Mouse (Mus musculus) CH12.LX (cell line): ENCODE measurements around the gene Nmd3. TPM values are rescaled to one million over a fixed set of nuclear protein-coding genes. Genes with fewer than 3 reads are reported as not detected.

Experiments
- DNase-seq: peaks from one replicate; pipeline ENCODE4 v3.0.0-alpha.2; 2013; ENCODE audit errors: extremely low read depth
- H3K27ac ChIP-seq: 2 replicates; pipeline ENCODE4 v1.5.1; 2012; ENCODE audit warnings: low read depth, mild to moderate bottlenecking, control low read depth, moderate library complexity; ENCODE audit not compliant: insufficient read depth
- H3K27me3 ChIP-seq: replicated peaks from 2 replicates; pipeline ENCODE3; 2012; ENCODE audit warnings: inconsistent platforms
- H3K36me3 ChIP-seq, 2 experiments: replicated peaks in 1 of 2; 2 replicates each; pipeline versions ENCODE3 to v1.6.1; 2012; ENCODE audit warnings: inconsistent platforms in 1 of 2, low read length in 1 of 2, mild to moderate bottlenecking in 1 of 2, mixed read lengths in 1 of 2, moderate library complexity in 1 of 2; ENCODE audit not compliant: control insufficient read depth in 1 of 2, insufficient read depth in 1 of 2
- H3K4me1 ChIP-seq, 2 experiments: 2 replicates each; pipeline ENCODE4 v1.6.1; 2012; ENCODE audit warnings: inconsistent platforms in 1 of 2, moderate library complexity in 1 of 2; ENCODE audit not compliant: insufficient read depth in 2 of 2, control insufficient read depth in 1 of 2
- H3K4me2 ChIP-seq: 2 replicates; pipeline ENCODE4 v1.6.1; 2012; ENCODE audit warnings: low read depth, mild to moderate bottlenecking, control low read depth; ENCODE audit not compliant: poor library complexity, insufficient read depth, severe bottlenecking
- H3K4me3 ChIP-seq, 3 experiments: fragments of 150-350 bp in 1 of 3; sonication (generic) in 1 of 3; replicated peaks in 1 of 3; 2 replicates each; pipeline versions ENCODE3 to v1.5.1; 2011 to 2012; ENCODE audit warnings: low read depth in 2 of 3, low read length in 2 of 3, mild to moderate bottlenecking in 2 of 3, moderate library complexity in 2 of 3, control low read depth in 1 of 3, improper control_type of control experiment in 1 of 3, inconsistent platforms in 1 of 3, mixed read lengths in 1 of 3; ENCODE audit not compliant: poor library complexity in 1 of 3
- H3K79me2 ChIP-seq: replicated peaks from 2 replicates; pipeline ENCODE4 v1.6.1; 2012; ENCODE audit warnings: mild to moderate bottlenecking, moderate library complexity; ENCODE audit not compliant: control insufficient read depth, poor library complexity, insufficient read depth, severe bottlenecking; ENCODE audit errors: extremely low read depth
- H3K9ac ChIP-seq: 2 replicates; pipeline ENCODE4 v1.6.1; 2012; ENCODE audit warnings: low read depth, mild to moderate bottlenecking, control low read depth, moderate library complexity; ENCODE audit not compliant: insufficient read depth
- H3K9me3 ChIP-seq: replicated peaks from 2 replicates; pipeline ENCODE3; 2012; ENCODE audit warnings: low read length, inconsistent platforms, mixed read lengths
- CHD1 ChIP-seq: IDR thresholded peaks from 2 replicates; pipeline ENCODE4 v1.6.1; 2012; ENCODE audit warnings: low read depth, low read length, improper control_type of control experiment, inconsistent platforms
- CHD2 ChIP-seq: IDR thresholded peaks from 2 replicates; pipeline ENCODE4 v1.6.1; 2011; ENCODE audit warnings: low read length, improper control_type of control experiment
- E2F4 ChIP-seq: IDR thresholded peaks from 2 replicates; pipeline ENCODE4 v1.6.1; 2011; ENCODE audit warnings: low read depth, low read length, improper control_type of control experiment; ENCODE audit not compliant: insufficient replicate concordance
- ELF1 ChIP-seq: IDR thresholded peaks from 2 replicates; pipeline ENCODE4 v1.6.1; 2014; ENCODE audit warnings: low read depth, mild to moderate bottlenecking, inconsistent platforms, low read length, improper control_type of control experiment
- EP300 ChIP-seq: IDR thresholded peaks from 2 replicates; pipeline ENCODE4 v1.6.1; 2011; ENCODE audit warnings: low read length, improper control_type of control experiment
- GABPA ChIP-seq: IDR thresholded peaks from 2 replicates; pipeline ENCODE4 v1.6.1; 2012; ENCODE audit warnings: low read depth, low read length, improper control_type of control experiment, inconsistent platforms; ENCODE audit not compliant: insufficient replicate concordance
- IRF4 ChIP-seq: IDR thresholded peaks from 2 replicates; pipeline ENCODE4 v1.6.1; 2014; ENCODE audit warnings: low read depth, mild to moderate bottlenecking, inconsistent platforms, low read length, improper control_type of control experiment
- JUND ChIP-seq: conservative IDR thresholded peaks from 2 replicates; pipeline ENCODE4 v1.6.1; 2011; ENCODE audit warnings: low read depth, low read length, improper control_type of control experiment
- MAFK ChIP-seq: IDR thresholded peaks from 2 replicates; pipeline ENCODE4 v1.6.1; 2011; ENCODE audit warnings: low read length, improper control_type of control experiment; ENCODE audit not compliant: insufficient replicate concordance
- MEF2A ChIP-seq: IDR thresholded peaks from 2 replicates; pipeline ENCODE4 v1.6.1; 2014; ENCODE audit warnings: low read depth, mild to moderate bottlenecking, inconsistent platforms, low read length, improper control_type of control experiment, borderline replicate concordance
- MXI1 ChIP-seq: IDR thresholded peaks from 2 replicates; pipeline ENCODE4 v1.6.1; 2011; ENCODE audit warnings: mild to moderate bottlenecking, low read depth, low read length, improper control_type of control experiment
- MYC ChIP-seq: IDR thresholded peaks from 2 replicates; pipeline ENCODE4 v1.6.1; 2011; ENCODE audit warnings: low read depth, mild to moderate bottlenecking, improper control_type of control experiment, low read length
- NRF1 ChIP-seq: IDR thresholded peaks from 2 replicates; pipeline ENCODE4 v1.6.1; 2014; ENCODE audit warnings: low read depth, mild to moderate bottlenecking, inconsistent platforms, low read length, improper control_type of control experiment, moderate library complexity
- PAX5 ChIP-seq: IDR thresholded peaks from 2 replicates; pipeline ENCODE4 v1.6.1; 2012; ENCODE audit warnings: low read length, inconsistent platforms, mixed read lengths
- POLR2A ChIP-seq: IDR thresholded peaks from 2 replicates; pipeline ENCODE4 v1.6.1; 2011; ENCODE audit warnings: low read depth, mild to moderate bottlenecking, improper control_type of control experiment, low read length
- SIN3A ChIP-seq: IDR thresholded peaks from 2 replicates; pipeline ENCODE4 v1.6.1; 2012; ENCODE audit warnings: low read length, improper control_type of control experiment, inconsistent platforms
- TCF12 ChIP-seq: IDR thresholded peaks from 2 replicates; pipeline ENCODE4 v1.6.1; 2014; ENCODE audit warnings: low read depth, mild to moderate bottlenecking, inconsistent platforms, low read length, improper control_type of control experiment
- ZC3H11A ChIP-seq: IDR thresholded peaks from 2 replicates; pipeline ENCODE4 v1.6.1; 2012; ENCODE audit warnings: low read depth, mild to moderate bottlenecking, inconsistent platforms, low read length, improper control_type of control experiment
- ZNF384 ChIP-seq: IDR thresholded peaks from 2 replicates; pipeline ENCODE4 v1.6.1; 2012; ENCODE audit warnings: low read depth, low read length, improper control_type of control experiment, inconsistent platforms
- dilution Hi-C: fragments of 300-500 bp; cut with MboI; formaldehyde crosslinking; loops from 2 replicates; pipeline ENCODE4 v1.14.3; 2020; ENCODE audit warnings: low sequenced_read_pairs; ENCODE audit not compliant: extremely low pct_unique_long_range_greater_than_20kb, extremely low pct_ligation_motif_present
- in situ Hi-C: fragments of 300-500 bp; cut with MboI; formaldehyde crosslinking; loops from 3 replicates; pipeline ENCODE4 v1.14.3; 2019; ENCODE audit warnings: low sequenced_read_pairs, low pct_ligation_motif_present, low pct_unique_long_range_greater_than_20kb, mixed read lengths
- polyA plus RNA-seq: library from polyadenylated mRNA; unstranded; fragments of >175 nt; gene quantifications from 2 replicates; pipeline ENCODE4 v1.2.1, GENCODE M21; 2012; ENCODE audit warnings: low read depth; ENCODE audit not compliant: insufficient read length
- total RNA-seq, 2 experiments: library from RNA; depleted of rRNA; stranded (reverse); fragments of 300-350 nt in 1 of 2; fragments of >200 nt in 1 of 2; gene quantifications; 2 replicates each; pipeline ENCODE4 v1.2.3; 2012 to 2014

Gene Nmd3
- total and polyA plus RNA-seq, 3 experiments, result 128 to 291 (median 154) TPM

- Histone ChIP-seq H3K4me3 (no peak overlapping the region), H3K36me3 (no peaks in the 10 kb centered on the region), H3K27me3 (no peaks in the 10 kb centered on the region), H3K27ac (no peak overlapping the region), H3K4me1 (peaks cover 5 to 18% of the 10 kb centered on the region in 2 experiments; a peak in 3 of 4 replicates), H3K79me2 (no peaks in the 10 kb centered on the region), H3K4me2 (no peak overlapping the region), H3K9ac (no peak overlapping the region), H3K9me3 (no peaks in the 10 kb centered on the region)
- in situ Hi-C loops, result no loop called here
- no peak for DNase-seq
- dilution Hi-C loops, result no loop called here
- TF ChIP-seq E2F4 (no peak), IRF4 (no peak), NRF1 (no peak), MEF2A (no peak), CHD2 (no peak), PAX5 (no peak), MAFK (no peak)
Measured at GRCm38 (mm10) chr3:69673351-69673750, 48.4 kb upstream of the Nmd3 start.

- H3K27me3 ChIP-seq, result no peaks in the 10 kb centered on the region
- H3K27ac ChIP-seq, result no peak overlapping the region
- H3K36me3 ChIP-seq, result no peaks in the 10 kb centered on the region
- DNase-seq, result no peak
- H3K9me3 ChIP-seq, result no peaks in the 10 kb centered on the region
- TF ChIP-seq IRF4, result no peak
- TF ChIP-seq MEF2A, result no peak
- no peak for TF ChIP-seq JUND
- TF ChIP-seq MXI1, result no peak
- no peak for TF ChIP-seq EP300
- TF ChIP-seq E2F4, result no peak
- TF ChIP-seq ELF1, result no peak
- no peak for TF ChIP-seq CHD1
- no peak for TF ChIP-seq SIN3A
- TF ChIP-seq GABPA, result no peak
- TF ChIP-seq ZC3H11A, result no peak
- no peak for TF ChIP-seq POLR2A
- no peak for TF ChIP-seq TCF12
- TF ChIP-seq CHD2, result no peak
- no peak for TF ChIP-seq MYC
- no peak for TF ChIP-seq ZNF384
- dilution Hi-C loops, result no loop called here
- H3K9ac ChIP-seq, result no peak overlapping the region
- peaks cover 5 to 23% of the 10 kb centered on the region in 2 experiments for H3K4me1 ChIP-seq
- no peaks in the 10 kb centered on the region for H3K79me2 ChIP-seq
- H3K4me3 ChIP-seq, result no peak overlapping the region
- H3K4me2 ChIP-seq, result no peak overlapping the region
- in situ Hi-C loops, result no loop called here
Measured at GRCm38 (mm10) chr3:69674206-69674605, 47.6 kb upstream of the Nmd3 start.
